Mouse (Mus musculus) megakaryocyte, adult 5-6 weeks (primary cell): ENCODE results near the gene Gli1. TPM values are rescaled to one million over a fixed set of nuclear protein-coding genes. Genes with fewer than 3 reads are reported as not detected.

ENCODE experiments used
- ATAC-seq: 2 replicates; pipeline ENCODE4 v1.8.0; 2016; ENCODE audit warnings: mild to moderate bottlenecking, inconsistent platforms; ENCODE audit not compliant: poor library complexity, severe bottlenecking
- total RNA-seq, 2 experiments: library from RNA; stranded (forward) in 1 of 2; stranded (reverse) in 1 of 2; fragments of 153-499, 151-499 nt in 1 of 2; fragments of 221-1000, 200-1000 nt in 1 of 2; gene quantifications; 2 replicates each; pipeline versions ENCODE4 v1.2.3 to v1.2.4; 2015 to 2017

The Gli1 gene
- total RNA-seq, 2 experiments from 2014 or later = not detected

DNA sequence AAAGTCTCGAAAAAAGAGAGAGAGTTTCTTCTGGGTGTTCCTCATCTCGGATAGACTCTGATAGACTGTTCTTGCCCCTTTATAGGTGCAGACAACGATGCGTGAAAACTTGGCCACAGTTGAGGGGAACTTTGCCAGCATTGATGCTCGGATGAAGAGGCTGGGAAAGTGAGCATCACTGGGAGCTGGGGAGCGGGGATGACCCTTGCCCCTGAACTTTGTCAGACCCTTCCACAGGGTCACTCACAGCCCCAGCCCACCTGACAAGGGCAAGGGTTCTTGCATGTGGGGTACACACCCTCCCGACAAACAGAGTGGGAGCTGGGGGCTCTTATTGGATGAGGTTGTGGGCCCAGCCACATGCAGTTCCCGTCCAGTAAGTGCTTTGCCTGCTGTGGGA lies 60.5 kb downstream of the Gli1 start:
- no peak for ATAC-seq

Other genes with a start within 250 kb of the Gli1 start
- 39.9 and 42.3 TPM in 2 replicates for gene Os9, start 220.8 kb downstream of the Gli1 start, total RNA-seq (2015)
- gene Os9, start 220.8 kb downstream of the Gli1 start, total RNA-seq (2017) = 170 and 195 TPM in 2 replicates
- 113 TPM in 2 replicates for gene B4galnt1, start 176.7 kb downstream of the Gli1 start, total RNA-seq (2015)
- 67.7 and 75.5 TPM in 2 replicates for gene B4galnt1, start 176.7 kb downstream of the Gli1 start, total RNA-seq (2017)
- 0.91 TPM in 1 of 2 replicates, not detected in the other for gene Slc26a10, start 161.3 kb downstream of the Gli1 start, total RNA-seq (2015)
- 0.22 and 0.53 TPM in 2 replicates for gene Slc26a10, start 161.3 kb downstream of the Gli1 start, total RNA-seq (2017)
- gene Arhgef25, start 151.9 kb downstream of the Gli1 start, total RNA-seq (2015) = 0.16 TPM in 1 of 2 replicates, not detected in the other
- 0.41 and 1.0 TPM in 2 replicates for gene Arhgef25, start 151.9 kb downstream of the Gli1 start, total RNA-seq (2017)
- 8.2 and 9.2 TPM in 2 replicates for gene Dtx3, start 146.2 kb downstream of the Gli1 start, total RNA-seq (2015)
- gene Dtx3, start 146.2 kb downstream of the Gli1 start, total RNA-seq (2017) = 4.5 and 9.1 TPM in 2 replicates
- gene Pip4k2c, start 130.4 kb downstream of the Gli1 start, total RNA-seq (2015) = 9.6 and 12.0 TPM in 2 replicates
- 13.2 and 17.8 TPM in 2 replicates for gene Pip4k2c, start 130.4 kb downstream of the Gli1 start, total RNA-seq (2017)
- gene Kif5a, start 78.6 kb downstream of the Gli1 start, total RNA-seq (2015) = 0.85 and 0.93 TPM in 2 replicates
- 0.70 and 0.94 TPM in 2 replicates for gene Kif5a, start 78.6 kb downstream of the Gli1 start, total RNA-seq (2017)
- gene Dctn2, start 75.6 kb downstream of the Gli1 start, total RNA-seq (2015) = 78.9 and 82.6 TPM in 2 replicates
- 90.1 and 96.4 TPM in 2 replicates for gene Dctn2, start 75.6 kb downstream of the Gli1 start, total RNA-seq (2017)
- 40.4 and 48.4 TPM in 2 replicates for gene Mbd6, start 53.0 kb downstream of the Gli1 start, total RNA-seq (2015)
- 5.6 and 8.9 TPM in 2 replicates for gene Mbd6, start 53.0 kb downstream of the Gli1 start, total RNA-seq (2017)
- gene Mars, start 30.2 kb downstream of the Gli1 start, total RNA-seq (2015) = 38.4 and 47.8 TPM in 2 replicates
- 80.3 and 95.2 TPM in 2 replicates for gene Mars, start 30.2 kb downstream of the Gli1 start, total RNA-seq (2017)
- gene Arhgap9, start 20.0 kb downstream of the Gli1 start, total RNA-seq (2015) = 135 and 138 TPM in 2 replicates
- gene Arhgap9, start 20.0 kb downstream of the Gli1 start, total RNA-seq (2017) = 96.8 and 108 TPM in 2 replicates
- gene Inhbe, start 12.4 kb upstream of the Gli1 start, total RNA-seq (2015) = not detected in 2 replicates
- gene Inhbe, start 12.4 kb upstream of the Gli1 start, total RNA-seq (2017) = 0.04 TPM in 1 of 2 replicates, not detected in the other
- not detected in 2 replicates for gene Inhbc, start 28.5 kb upstream of the Gli1 start, total RNA-seq (2015)
- gene Inhbc, start 28.5 kb upstream of the Gli1 start, total RNA-seq (2017) = not detected in 2 replicates
- 87.2 and 101 TPM in 2 replicates for gene R3hdm2, start 38.4 kb upstream of the Gli1 start, total RNA-seq (2015)
- gene R3hdm2, start 38.4 kb upstream of the Gli1 start, total RNA-seq (2017) = 30.6 and 41.3 TPM in 2 replicates
- gene Stac3, start 159.7 kb upstream of the Gli1 start, total RNA-seq (2015) = 1.2 TPM in 1 of 2 replicates, not detected in the other
- gene Stac3, start 159.7 kb upstream of the Gli1 start, total RNA-seq (2017) = 0.40 TPM in 1 of 2 replicates, not detected in the other
- not detected in 2 replicates for gene Ndufa4l2, start 173.0 kb upstream of the Gli1 start, total RNA-seq (2015)
- not detected in 2 replicates for gene Ndufa4l2, start 173.0 kb upstream of the Gli1 start, total RNA-seq (2017)
- gene Shmt2, start 180.5 kb upstream of the Gli1 start, total RNA-seq (2015) = 31.3 and 31.9 TPM in 2 replicates
- gene Shmt2, start 180.5 kb upstream of the Gli1 start, total RNA-seq (2017) = 27.8 and 33.1 TPM in 2 replicates
- gene Nxph4, start 192.6 kb upstream of the Gli1 start, total RNA-seq (2015) = not detected in 2 replicates
- gene Nxph4, start 192.6 kb upstream of the Gli1 start, total RNA-seq (2017) = not detected in 2 replicates